Mouse (Mus musculus) brain, embryonic 18.5 days (tissue): ENCODE data around the gene Tbc1d15.
"Not testable (repeated sequence)": the region's sequence is repeated elsewhere in the genome, so short reads cannot be mapped to it uniquely, and the experiment has no call there.

Experiments
- DNase-seq: peaks from one replicate; pipeline ENCODE4 v3.0.0-alpha.2; 2012; ENCODE audit warnings: low read depth, low spot score

Tbc1d15 gene

GRCm38 (mm10) chr10:115245488-115245887 is 5.8 kb downstream of the Tbc1d15 start:
- DNase-seq: no peak

- no peak for DNase-seq
Observed at GRCm38 (mm10) chr10:115241082-115241595, 10.1 kb downstream of the Tbc1d15 start.

DNA sequence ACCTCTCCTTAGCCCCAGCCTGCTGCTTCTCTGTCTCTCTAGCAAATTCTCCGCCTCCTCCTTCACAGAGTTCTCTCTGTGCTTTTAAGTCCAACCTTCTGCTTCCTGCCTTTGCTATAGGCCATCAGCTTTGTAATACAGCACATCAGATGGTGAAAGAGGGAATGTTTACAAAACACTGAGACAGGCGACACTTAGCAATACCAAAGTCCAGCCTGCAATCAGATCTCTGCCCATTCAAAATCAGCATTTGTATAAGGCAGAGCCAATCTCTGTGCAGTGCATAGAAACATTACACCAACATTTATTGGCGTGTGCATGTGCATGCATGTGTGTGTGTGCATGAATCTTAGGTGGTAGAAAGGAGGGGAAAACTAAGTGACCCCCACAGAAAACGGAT is 13.3 kb downstream of the Tbc1d15 start:
- DNase-seq: no peak

DNA sequence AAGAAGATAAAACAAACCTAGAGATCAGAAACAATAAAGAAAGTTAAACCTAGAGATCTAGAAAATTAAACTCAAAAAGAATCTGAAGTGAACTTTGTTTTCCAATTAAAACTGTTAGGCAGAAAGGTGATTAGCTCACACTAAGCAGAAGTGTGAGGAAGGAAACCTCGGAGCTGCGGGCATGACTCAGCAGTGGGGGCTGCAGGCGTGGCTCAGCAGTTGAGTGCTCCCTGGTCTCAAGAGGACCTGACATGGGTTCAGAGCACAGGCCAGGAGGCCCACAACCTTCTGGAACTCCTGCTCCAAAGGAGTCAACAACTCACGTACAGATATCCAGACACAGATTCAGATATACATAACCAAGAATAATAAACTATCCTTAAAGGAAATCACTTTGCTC is 14.5 kb downstream of the Tbc1d15 start:
- DNase-seq: no peak

- no peak for DNase-seq
Observed at GRCm38 (mm10) chr10:115235501-115235900, 15.8 kb downstream of the Tbc1d15 start.

DNA sequence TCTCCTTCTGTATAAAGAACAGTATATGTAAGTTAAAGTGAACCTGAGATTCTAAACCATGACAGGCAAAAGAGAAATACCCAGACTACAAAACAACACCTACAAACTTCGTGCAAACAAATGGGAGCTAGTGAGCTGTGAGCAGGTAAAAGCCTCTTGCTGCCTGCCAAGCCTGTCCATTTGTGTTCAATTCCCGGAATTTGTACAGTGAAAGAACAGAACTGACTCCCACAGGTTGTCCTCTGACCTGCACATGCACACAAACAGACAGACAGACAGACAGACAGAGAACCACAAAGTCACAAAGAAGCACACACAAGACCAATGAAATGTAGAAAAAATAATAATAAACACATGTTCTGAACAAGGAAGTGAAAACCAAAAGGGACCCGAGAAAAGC is 17.5 kb downstream of the Tbc1d15 start:
- DNase-seq: no peak

GRCm38 (mm10) chr10:115232513-115232912 is 18.8 kb downstream of the Tbc1d15 start:
- no peak for DNase-seq

DNA sequence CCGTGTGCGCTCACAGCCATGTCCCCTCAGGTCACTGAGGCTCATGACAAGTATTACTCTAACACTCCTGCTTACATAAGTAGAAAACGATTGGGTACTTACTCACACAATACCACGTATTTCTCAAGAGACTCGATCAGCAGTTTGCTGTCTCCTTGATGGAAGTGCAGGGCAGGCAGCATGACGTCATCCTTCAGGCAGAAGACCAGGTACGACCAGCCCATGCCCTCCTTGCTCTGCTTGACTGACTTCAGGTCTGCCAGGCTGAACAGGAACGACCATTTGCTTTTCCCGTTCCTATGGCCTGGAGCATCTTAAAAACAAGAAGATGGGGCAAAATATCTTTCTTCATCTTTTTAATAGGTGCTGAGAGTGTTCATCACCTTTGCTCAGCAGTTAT is 22.2 kb downstream of the Tbc1d15 start:
- no peak for DNase-seq

- DNase-seq: no peak
Observed at GRCm38 (mm10) chr10:115226586-115226985, 24.7 kb downstream of the Tbc1d15 start.

GRCm38 (mm10) chr10:115223845-115224244 is 27.4 kb downstream of the Tbc1d15 start:
- no peak for DNase-seq

DNA sequence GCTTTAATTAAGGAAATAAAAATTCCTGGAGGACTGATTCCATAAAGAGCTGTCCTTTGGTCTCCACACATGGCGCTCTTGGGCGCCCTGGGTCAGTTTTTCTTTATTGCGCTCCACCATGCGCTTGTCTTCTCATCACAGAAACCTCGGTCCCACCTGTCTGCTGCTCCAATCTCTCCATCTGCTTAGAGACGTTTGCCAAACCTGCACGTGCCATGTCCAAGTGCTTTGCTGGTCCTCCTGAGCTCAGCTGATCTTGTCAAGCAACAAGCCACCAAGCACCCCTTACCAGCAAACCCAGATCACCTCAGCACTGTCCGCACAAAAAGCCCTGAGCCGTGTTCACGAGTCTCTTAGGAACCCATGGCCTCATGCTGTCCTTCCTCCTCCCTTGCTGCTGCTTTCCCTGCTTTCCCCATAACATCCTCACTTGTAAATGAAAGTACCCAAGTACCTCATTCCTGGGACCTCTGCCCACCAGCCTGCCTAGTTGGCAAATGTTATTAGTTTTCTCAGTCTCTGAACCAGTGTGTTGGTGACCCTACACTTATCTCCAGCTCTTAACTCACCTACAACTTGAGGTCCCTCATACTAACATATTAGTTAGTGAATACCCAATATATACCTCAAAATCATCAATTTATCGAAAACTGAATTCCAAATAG is 38.2 kb downstream of the Tbc1d15 start:
- DNase-seq: no peak

- no peak for DNase-seq
Observed at GRCm38 (mm10) chr10:115205825-115206224, 45.4 kb downstream of the Tbc1d15 start.

GRCm38 (mm10) chr10:115205284-115205683 is 46.0 kb downstream of the Tbc1d15 start:
- no peak for DNase-seq

- no peak for DNase-seq
Observed at GRCm38 (mm10) chr10:115191214-115191613, 60.1 kb downstream of the Tbc1d15 start.

- DNase-seq: no peak
Observed at GRCm38 (mm10) chr10:115187390-115187789, 63.9 kb downstream of the Tbc1d15 start.

DNA sequence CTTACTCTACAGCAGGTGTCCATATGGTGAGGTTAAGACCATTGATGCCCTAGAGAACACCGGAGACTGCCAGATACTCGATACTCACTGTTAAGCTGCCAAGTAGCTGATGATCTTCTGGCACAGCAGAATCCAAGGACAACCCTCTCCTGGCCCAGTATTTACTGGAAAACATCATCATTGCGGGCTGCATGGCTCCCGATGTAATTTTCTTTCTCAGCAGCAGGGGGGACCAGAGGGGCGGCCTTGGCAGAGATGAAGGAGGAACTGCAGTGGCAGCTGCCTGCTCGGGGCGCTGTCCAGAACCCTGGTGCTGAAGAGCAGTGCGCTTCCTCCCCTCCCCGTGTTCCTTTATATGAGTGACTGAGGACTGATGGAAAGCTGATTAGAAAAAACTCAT is 66.6 kb downstream of the Tbc1d15 start, which contains the start of gene Tph2:
Tph2 (minus strand) TSS at position 326 of the 400 bp plus-strand sequence.
- DNase-seq: no peak

GRCm38 (mm10) chr10:115181034-115181433 is 70.2 kb downstream of the Tbc1d15 start:
- DNase-seq: no peak

- not testable (repeated sequence) for DNase-seq
Observed at GRCm38 (mm10) chr10:115178019-115178418, 73.2 kb downstream of the Tbc1d15 start.

- no peak for DNase-seq
Observed at GRCm38 (mm10) chr10:115175591-115175991, 75.7 kb downstream of the Tbc1d15 start.

DNA sequence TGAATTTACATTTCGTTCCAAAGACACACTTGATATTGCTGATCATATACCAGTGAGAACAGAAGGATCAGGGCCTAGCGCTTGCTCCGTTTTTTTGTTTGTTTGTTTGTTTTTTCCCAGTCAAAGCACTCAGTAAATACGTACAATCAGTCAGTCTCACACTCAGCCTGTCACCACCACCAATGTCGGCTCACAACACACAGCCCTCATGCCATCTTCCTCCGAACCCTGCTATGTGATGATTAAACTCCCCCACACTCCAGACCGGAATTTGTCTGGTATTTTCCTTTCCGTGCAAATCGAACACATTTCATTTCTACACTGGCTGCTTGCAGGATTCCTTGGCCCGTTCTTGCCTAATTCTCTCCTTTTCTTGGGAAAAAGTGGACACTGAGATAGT is 77.9 kb downstream of the Tbc1d15 start:
- DNase-seq: no peak

GRCm38 (mm10) chr10:115171351-115171818 is 79.9 kb downstream of the Tbc1d15 start:
- peak; percentile 64 for DNase-seq

GRCm38 (mm10) chr10:115170496-115171350 is 80.5 kb downstream of the Tbc1d15 start:
- DNase-seq: no peak

- DNase-seq: no peak
Observed at GRCm38 (mm10) chr10:115169410-115169809, 81.9 kb downstream of the Tbc1d15 start.
